7 mouse cellular contexts compared by ENCODE assay signal in genomic region chr7:116701466-116702342, GRCm38 (mm10).
DNase-seq lines count a peak whose midpoint lies in the region; ATAC-seq and TF ChIP-seq lines count a peak whose summit lies in the region.

No protein-coding gene starts in this region.

- H3K4me1 ChIP-seq in midbrain, postnatal 0 days (ENCODE audit: insufficient read depth, low read length): no peaks in the 10 kb centered on the region

- no peak overlapping the region for H3K4me3 ChIP-seq in midbrain, postnatal 0 days (ENCODE audit: low read depth, low read length)

- H3K9me3 ChIP-seq in midbrain, postnatal 0 days (ENCODE audit: low read length): no peaks in the 10 kb centered on the region

- no peak overlapping the region for H3K9ac ChIP-seq in midbrain, postnatal 0 days (replicated peaks; ENCODE audit: low read length, poor library complexity, severe bottlenecking)

- no peak overlapping the region for H3K4me2 ChIP-seq in midbrain, postnatal 0 days (ENCODE audit: low read depth, low read length, poor library complexity, severe bottlenecking)

- WGBS in midbrain, postnatal 0 days: 45% methylated on average over 14 of the region's 14 CpGs

- intact Hi-C loops in left cerebral cortex, postnatal 4 days (cut with DNase I): loop anchor here (2.0 to 5.0 kb wide), 2 partner anchors 677 to 1401 kb away; no protein-coding TSS in a partner anchor

- no peaks in the 10 kb centered on the region for H3K36me3 ChIP-seq in midbrain, postnatal 0 days (ENCODE audit: insufficient read depth, low read length)
- no peaks in the 10 kb centered on the region for H3K36me3 ChIP-seq in splenic B cell, adult 2 months (ENCODE audit: control insufficient read depth, insufficient read depth, low read length, poor library complexity, severe bottlenecking)

- peak; percentile 99 for TF ChIP-seq CTCF in midbrain, postnatal 0 days (IDR thresholded peaks at IDR 0.05)

- peak; percentile 69; the same call in 1 of the 2 replicates for ATAC-seq in midbrain, postnatal 0 days (ENCODE audit: low FRiP score)

- peak; percentile 42 for DNase-seq in adrenal gland, adult 8-10 months
- peak; percentile 75 for DNase-seq in embryo, embryonic 11 days
- peak; percentile 59 to 78 for DNase-seq in gastrocnemius, postnatal 4 days (ENCODE audit: low spot score in 2 of 2)
- DNase-seq in kidney, adult 18-20 months: peak; percentile 80
- peak; percentile 90 for DNase-seq in left cerebral cortex, postnatal 4 days
- DNase-seq in midbrain, postnatal 0 days (ENCODE audit: low spot score): peak; percentile 87
- peak; percentile 79 for DNase-seq in splenic B cell, adult 2 months (ENCODE audit: low read depth, low spot score)

- no peak overlapping the region for H3K27ac ChIP-seq in midbrain, postnatal 0 days (ENCODE audit: low read depth, low read length)

- no peaks in the 10 kb centered on the region for H3K27me3 ChIP-seq in midbrain, postnatal 0 days (ENCODE audit: insufficient read depth, low read length)
- H3K27me3 ChIP-seq in splenic B cell, adult 2 months (ENCODE audit: control insufficient read depth, insufficient read depth, low read length, poor library complexity, severe bottlenecking): no peaks in the 10 kb centered on the region
